Mouse (Mus musculus): ENCODE measurements around the gene Tbc1d30.

- TF ChIP-seq CTCF (IDR thresholded peaks at IDR 0.05; ENCODE audit: borderline replicate concordance, insufficient read depth, low read depth, low read length) (no peak), POLR2A (IDR thresholded peaks at IDR 0.05; ENCODE audit: borderline replicate concordance, insufficient read depth, low read length) (no peak)
These were observed 41.1 kb downstream of the Tbc1d30 start for GRCm38 (mm10) chr10:121309801-121310510.

Data from cerebellum, adult 2 months (tissue).